Mouse (Mus musculus) embryo, embryonic 11 days (tissue): ENCODE measurements around the gene Scyl2.
"Not testable (repeated sequence)": the region's sequence is repeated elsewhere in the genome, so short reads cannot be mapped to it uniquely, and the experiment has no call there.

ENCODE experiments used
- DNase-seq: peaks from one replicate; pipeline ENCODE4 v3.0.0-alpha.2; 2015

Scyl2 gene

DNA sequence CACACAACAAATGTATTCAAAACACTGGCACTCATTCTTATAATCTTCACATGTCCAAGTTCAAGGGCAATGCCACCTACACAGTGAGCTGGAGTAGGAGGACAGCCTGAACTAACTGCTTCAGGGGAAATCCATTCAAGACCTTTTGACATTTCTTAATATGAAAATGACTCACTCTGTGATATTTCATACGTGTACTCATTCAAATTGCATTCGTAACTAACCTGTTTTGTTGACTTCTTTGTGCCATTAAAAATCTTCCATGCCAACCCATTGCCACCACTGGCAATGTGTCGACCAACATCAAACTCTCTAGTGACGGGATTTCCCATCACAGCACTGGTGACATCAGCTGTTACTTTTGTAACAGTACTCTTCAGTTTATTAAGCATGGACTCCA lies 8.0 kb downstream of the Scyl2 start:
- DNase-seq = no peak

DNA sequence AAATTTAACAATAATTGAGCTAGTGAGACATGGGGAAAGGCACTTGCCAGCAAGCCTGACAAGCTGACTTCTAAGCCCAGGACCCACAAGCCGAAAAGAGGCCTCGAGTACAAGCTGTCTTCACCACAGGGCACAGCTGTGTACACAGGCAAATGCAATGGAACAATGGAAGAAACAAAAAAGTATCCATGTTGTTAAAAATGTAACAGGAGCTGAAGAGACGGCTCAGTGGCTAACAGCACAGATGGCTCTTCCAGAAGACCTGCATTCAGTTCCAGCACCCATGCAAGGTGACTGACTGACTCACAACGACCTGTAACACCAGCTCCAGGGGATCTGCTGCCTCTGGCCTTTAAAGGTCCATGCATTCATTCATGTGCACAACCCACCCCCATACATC lies 9.5 kb downstream of the Scyl2 start:
- DNase-seq = no peak

DNA sequence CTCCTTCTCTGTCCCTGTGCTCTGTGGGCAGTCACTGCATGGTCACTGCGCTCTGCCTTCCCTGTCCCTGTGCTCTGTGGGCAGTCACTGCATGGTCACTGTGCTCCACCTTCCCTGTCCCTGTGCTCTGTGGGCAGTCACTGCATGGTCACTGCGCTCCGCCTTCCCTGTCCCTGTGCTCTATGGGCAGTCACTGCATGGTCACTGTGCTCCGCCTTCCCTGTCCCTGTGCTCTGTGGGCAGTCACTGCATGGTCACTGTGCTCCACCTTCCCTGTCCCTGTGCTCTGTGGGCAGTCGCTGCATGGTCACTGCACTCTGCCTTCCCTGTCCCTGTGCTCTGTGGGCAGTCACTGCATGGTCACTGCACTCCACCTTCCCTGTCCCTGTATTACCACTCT lies 15.7 kb downstream of the Scyl2 start:
- not testable (repeated sequence) for DNase-seq

DNA sequence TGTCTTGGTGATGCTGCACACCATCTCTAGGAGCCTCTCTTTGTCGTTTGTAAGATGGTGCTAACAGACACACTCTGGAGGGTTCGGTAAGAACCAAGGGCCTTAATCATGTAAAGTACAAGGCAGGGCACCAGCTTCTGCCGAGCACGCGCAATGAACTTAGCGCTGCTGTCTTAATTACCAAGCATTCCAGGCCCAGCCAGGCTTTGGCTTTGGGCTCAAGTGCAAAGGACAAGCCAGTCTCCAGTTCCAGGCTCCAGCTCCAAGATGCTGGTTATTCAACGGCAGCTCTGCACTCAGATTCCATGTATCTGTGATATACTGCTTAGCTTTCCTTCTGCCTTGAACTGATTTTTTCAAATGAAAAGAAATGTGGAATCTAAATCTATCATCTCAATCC lies 18.5 kb downstream of the Scyl2 start:
- DNase-seq = no peak

DNA sequence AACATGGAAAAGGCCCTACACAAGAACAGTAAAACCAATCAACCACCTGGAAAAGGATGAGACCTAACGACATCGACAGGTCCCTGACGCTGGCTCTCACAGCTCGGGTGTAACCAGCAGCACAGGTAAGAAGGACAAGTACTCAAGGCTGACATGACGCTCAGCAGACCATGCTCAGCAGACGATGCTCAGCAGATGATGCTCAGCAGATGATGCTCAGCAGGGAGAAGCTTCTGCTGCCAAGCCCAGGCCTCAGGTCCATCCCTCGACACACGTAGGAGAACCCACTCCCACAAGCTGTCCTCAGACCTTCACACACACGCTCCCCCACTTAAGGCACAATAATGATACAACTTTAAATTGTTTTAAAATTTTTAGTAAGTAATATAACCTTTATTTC lies 20.4 kb downstream of the Scyl2 start:
- DNase-seq = no peak

DNA sequence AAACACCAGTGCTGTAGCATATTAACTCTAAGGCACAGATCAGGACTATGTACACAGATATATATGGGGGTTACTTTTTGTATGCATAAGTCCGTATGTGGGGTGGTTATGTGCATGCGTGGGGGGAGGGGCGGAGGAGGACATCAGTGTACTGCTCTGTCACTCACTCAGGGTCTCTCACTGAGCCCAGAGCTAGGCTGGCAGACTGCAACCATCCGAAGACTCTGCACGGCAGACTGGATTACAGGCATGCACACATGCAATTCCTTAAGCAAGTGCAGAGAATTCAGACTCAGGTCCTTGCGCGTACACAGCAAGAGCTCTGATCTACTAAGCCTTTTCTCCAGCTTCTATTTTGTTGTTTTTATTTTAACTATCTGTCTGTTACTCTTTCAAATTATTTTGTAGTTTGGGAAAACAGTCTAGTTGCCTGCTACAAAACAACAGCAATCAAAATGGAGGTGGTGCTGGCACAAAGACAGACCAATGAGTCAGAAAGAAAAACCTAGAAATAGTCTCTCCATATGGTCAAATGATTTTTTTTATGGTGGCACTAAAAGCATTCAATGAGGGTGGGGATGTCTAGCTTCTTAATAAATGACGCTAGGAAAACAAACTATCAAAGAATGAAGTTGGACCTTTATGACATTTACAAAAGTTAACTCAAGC lies 21.0 kb downstream of the Scyl2 start:
- no peak for DNase-seq

DNA sequence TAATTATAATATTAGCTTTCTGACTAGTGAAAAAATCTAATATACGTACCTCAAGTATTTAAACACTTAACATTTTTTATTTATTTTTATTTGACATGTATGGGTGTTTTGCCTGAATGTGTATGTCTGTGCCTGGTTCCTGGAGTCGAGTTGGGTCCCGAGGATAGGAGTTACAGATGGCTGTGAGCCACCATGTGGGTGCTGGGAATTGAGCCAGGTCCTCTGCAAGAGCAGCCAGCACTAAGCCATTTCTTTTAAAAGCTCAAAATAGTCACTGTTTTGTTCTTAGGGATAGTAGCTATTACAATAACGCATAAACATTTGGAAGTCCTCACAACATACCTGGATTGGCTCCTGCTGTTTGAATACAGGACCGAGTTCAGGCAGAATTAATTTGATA lies 29.7 kb downstream of the Scyl2 start:
- no peak for DNase-seq

DNA sequence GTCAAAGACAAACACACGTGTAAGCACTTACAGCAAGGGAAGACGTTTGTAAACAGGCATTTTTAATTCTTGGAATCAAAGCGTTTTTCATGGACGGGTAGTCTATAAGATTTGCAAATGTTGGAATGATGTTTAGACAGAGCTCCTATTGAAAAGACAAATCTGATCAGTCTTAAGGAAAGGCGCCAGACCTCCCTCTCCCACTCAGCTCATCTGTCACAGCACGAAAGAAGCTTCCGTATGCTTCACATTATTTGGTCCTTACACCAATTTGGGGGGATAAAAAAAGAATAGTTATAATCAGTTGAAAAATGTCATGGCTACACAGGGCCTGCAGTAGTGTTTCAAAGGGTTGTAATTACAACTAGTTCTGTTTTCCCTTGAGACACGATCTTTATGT lies 33.2 kb downstream of the Scyl2 start:
- no peak for DNase-seq

DNA sequence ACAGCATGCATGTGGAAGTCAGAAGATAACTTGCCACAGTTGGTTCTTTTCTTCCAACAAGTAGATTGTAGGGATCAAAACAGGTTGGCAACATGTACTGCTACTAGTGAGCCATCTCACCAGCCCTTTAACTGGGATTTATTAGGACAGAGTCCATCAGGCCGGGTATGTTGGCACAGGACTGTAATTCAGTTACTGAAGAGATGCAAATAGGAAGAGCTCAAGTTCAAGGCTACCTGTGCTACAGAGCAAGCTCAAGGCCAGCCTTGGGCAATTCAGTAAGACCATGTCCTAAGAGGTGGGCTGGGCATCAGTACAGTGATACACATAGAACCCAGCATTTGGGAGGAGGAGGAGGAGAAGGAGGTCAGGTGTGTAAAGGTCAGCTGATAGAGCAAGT lies 34.4 kb downstream of the Scyl2 start:
- no peak for DNase-seq

DNA sequence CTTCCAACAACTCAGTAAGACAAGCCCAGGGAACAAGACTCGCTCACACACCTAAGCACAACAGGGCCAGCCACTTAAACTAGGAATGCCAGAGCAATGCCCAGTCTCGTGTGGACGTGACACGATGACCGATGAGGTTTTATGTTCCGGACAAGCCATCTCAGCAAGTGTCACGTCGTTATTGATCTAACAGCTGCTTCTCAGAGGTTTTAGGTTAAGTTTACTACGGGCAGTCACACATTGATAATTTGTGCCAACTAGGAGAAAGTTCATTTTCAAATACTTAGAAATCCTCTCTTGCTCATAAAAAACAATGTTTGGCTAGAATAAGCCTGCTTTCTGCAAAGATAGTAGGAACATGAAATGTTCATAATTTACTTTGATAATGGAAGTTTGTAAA lies 39.2 kb downstream of the Scyl2 start:
- DNase-seq = no peak

DNA sequence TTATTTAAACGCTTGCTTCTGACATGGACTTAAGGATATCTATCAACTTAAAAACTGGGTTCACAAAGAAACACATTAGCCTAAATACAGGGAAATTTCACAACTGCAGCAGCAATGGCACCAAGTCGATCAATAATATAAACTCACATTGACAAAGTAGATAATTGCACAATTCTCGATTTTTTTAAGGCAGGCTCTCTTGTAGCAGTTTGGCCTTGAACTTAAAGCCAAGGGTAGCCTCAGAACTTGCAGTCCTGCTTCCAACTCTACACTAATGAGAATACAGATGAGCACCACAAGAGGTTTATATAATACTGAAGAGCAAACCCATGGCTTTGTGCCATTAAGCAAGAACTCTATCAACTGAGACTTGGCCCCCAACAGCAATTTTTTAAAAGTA lies 49.1 kb downstream of the Scyl2 start:
- no peak for DNase-seq

DNA sequence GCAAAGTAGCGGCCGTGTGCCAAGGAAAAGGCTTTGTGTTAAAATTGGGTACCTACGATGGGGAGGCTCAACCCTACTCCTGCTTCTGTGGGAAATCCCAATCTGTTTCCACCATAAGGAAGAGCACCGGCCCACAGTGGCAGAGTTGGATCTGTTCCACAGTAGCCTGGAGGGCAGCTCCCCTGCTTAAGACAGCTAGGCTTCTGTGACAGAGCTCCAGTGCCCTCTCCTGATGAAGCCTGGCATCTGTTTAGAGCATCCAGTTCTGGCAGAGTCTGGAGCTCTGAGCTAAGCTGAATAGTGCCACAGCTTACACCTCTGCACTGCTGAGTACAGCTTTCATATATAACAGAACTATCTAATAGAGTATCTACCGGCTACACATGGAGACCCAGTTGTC lies 51.1 kb downstream of the Scyl2 start:
- peak; percentile 9 for DNase-seq

DNA sequence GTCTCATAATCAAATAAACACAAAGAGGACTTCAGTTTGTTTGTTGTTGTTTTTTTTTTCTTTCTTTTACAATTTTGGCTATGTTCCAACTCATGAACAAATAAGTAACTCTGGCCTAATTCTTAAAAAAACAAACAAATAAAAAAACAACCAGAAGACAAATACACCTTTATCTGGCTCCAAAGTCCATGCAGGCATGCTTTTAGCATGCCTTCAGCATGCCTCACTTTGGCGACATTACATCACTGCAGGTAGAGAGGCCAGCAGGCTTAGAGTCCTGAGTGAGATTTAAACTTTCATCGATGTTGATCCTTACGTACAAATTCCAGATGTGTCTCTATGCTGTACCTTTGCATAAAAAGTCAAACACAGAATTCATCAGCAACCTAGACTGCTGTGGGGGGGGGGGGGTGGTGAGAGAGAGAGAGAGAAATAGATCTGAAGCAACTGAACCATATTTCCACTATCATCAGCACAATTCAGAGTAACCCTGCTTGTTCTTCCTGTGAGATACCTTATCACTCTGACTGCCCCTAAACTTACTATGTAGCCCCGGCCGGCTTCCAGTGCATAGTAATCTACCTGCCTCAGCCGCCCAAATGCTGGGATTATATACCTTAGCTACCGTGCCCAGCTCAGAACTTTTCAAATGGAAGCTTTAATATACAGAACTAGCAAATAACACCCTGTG lies 52.2 kb downstream of the Scyl2 start:
- DNase-seq = no peak

DNA sequence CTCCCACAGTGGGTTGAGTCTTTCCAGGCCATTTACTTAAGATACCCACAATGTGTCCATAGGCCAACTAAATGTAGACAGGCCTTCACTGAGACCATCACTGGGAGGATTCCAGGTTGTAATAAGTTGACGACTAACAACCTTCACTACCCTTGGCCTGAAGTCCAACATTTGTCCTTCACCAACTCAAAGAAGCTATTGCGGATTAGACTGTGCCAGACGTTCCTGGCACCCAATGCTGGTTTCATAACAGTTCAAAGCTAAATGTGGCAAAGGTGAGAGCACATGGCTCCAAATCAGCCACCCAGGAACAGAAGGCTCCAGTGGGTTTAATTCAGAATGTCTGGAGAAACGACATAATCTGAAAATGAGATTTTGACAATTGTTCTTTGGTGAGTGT lies 53.0 kb downstream of the Scyl2 start:
- DNase-seq = no peak

DNA sequence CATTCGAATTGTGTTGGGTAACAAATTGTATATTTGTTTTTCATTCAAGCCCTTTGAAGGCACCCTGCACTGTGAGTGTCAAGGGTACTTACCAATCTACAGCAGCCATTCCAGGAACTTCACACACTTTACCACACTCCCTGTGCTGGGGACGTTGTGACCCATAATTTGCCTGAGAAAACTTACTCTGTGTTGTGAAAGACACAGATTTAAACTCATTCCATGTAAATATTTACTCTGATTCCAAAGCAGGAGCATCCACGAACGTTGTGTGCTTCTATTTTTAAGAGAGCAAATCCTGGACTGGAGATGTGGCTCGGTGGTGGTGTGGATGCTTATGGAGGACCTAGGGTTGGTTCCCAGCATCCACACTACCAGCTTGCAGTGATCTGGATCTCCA lies 54.3 kb downstream of the Scyl2 start:
- no peak for DNase-seq

DNA sequence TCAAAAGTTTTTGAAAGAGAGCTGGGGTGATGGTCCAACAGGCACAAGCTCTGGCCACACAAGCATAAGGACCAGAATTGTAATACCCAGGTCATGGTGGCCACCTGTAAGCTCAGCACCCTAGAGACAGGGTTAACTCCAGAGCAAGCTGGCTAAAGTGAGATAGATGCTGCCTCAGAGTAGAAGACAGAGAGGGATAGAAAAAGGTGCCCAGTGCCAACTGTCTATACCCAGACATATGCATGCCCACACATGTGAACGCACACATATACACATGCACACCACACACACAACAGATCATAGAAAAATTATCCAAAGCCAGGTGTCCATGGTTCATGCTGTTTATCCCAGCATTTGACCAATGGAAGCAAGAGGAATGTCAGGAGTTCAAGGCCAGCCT lies 55.5 kb downstream of the Scyl2 start:
- DNase-seq = no peak

DNA sequence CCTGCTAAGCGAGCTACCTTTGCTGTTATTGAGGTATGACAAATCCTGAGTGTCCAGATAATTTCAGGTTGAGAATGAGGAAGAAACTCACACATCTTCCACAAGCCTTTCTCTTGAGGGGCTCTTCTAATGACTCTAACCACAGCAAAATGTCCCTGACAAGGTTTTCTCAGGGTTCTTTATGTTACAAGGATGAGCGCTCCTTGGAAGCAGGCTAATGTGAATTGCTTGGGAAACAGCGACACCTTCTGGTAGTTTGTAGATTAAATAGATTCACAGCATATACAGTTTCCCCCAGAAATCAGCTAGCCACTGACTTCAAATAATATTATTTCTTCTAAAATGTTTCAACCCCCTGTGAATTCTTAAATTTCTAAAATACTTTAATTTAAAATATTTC lies 56.0 kb downstream of the Scyl2 start:
- DNase-seq = peak; percentile 84

DNA sequence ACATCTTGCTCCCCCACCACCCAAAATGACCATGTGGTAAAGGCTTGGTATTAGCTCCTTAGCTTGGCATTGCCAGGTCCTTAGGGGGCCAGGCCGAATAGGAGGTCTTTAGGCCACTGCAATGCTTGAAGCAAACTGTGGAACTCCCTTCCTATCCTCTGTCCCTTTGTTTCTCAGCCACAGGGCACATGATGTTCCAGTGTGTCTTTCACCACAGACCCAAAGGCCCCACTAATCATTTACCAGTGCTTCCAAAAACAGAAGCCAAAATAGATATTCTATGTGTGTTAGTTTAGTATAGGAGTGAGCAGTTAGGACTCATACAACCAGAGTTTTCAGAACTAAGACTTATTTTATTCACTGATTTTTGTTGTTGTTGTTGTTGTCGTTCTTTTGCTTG lies 59.4 kb downstream of the Scyl2 start:
- DNase-seq = no peak

DNA sequence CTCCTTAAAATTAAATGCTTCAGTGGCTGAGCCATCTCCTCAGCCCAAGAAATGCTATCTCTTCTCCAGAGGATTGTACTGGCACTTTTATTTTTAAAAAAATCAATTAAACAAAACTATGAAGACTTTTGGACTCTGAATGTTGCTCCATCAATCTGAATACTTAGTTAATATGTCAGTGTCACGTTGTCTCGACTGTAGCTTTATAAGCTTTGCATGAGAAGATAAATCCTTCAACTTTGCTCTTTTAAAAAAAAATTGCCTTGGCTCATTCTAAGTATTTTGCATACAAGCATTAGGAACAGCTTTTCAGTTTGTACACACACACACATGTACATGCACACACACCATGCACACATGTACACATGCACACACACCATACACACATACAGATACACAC lies 61.9 kb downstream of the Scyl2 start:
- no peak for DNase-seq

DNA sequence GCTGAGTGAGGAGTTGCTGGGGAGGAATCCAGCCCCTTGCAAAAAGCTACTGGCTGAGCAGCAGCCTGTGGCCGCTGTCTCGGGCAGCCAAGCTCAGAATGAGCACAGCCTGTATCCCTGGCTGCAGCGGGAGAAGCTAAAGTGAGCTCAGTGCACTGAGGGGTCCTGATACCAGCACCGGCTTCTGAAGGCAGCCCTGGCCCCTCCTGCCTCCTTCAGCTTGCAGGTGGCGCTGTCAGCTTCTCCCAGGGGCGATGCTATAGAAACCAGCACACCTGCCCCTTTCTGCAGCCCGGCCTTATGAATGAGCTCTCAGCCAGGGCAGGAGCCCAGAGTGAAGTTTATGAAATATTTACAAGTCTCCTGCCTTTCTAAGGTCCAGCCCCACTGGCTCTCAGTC lies 65.0 kb downstream of the Scyl2 start, which contains the start of gene Slc17a8:
Gene Slc17a8, minus strand, starts transcription at position 125 of the 400 bp plus-strand sequence.
- peak; percentile 16 for DNase-seq

DNA sequence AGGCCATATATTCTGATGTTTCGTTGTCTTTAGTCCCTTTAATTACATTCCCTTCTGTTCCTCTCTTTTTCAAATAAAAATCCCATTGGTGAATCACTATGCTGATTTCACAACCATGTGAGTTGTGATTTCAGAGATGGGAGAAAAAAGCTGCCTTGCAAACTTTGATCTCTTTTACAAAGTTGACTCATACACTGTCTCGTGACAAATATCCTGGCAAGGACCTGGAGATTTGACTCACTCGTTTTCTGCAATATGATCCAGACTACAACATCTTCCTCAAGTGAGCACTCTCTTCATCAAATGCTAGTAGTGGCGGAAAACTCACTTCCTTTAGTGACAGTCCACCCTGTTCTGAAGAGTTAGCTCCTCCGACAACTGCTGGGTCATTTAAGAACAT lies 86.8 kb downstream of the Scyl2 start:
- no peak for DNase-seq

DNA sequence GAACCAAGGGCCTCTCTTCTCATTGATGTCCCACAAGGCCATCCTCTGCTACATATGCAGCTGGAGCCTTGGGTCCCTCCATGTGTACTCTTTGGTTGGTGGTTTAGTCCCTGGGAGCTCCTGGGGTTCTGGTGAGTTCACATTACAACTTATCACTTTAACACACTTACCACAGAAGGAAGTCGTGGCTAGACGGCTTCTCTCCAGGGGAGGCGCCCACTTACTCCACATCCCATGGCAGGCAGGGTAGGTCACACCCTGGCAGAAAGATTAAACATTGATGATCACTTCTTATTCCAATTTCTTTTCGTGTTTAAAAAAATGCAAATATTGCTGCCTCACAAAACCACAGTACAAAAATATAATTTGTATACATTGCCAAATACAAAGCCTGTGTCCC lies 88.8 kb downstream of the Scyl2 start:
- no peak for DNase-seq

DNA sequence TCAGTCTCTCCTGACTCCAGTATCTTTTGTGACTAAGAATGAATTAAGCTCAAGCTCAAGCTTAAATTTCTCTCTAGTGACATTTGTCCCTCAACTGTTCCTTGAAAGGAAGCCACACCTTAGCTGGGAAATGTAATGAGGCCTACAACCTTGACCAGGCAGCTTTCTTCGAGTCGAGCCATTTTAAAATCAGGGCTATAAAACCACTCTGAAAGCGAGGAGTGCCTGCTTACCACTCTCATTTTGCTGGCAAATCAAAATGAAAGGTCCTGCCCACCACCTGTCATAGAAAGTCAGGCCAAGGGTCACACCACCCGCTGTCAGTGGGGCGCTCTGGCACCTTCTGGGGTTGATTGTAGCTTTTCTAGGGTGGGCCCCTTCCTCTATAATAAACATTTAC lies 90.2 kb downstream of the Scyl2 start:
- DNase-seq = no peak

DNA sequence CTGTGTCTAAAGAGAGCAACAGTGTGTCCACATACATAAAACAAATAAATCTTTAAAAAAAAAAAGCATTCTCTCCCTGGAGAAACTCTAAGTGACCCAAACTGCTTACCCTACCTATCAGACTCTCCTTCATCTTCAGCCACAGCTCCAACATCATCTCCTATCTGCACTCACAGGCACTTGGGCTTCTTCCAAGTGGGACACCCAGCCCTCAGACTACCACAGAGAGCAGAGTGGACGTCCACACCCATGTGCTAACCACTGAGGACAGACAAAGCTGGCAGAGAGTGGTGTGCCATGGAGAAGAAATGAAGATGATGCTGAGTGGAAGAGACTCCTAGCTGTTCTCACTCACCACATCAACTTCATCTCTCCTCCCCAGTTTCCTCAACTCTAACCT lies 90.6 kb downstream of the Scyl2 start:
- DNase-seq = no peak

DNA sequence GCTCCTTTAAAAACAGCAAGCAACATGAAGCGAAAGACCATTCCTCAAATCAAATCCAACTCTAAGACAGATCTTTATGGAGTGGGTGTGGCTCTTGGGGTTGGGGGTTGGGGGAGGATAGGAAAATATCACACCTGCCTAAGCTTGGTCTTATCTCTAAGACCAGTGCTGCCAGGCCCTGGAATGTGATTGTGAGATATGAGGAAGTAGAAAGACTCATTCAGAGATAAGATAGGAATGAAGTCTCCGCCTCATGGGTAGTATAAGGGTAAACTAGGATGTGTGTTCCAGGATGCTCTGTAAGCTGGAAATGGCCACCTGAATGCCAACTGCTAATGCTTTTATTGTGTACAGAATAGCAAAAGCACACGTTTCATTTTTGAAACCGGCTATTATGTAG lies 91.8 kb downstream of the Scyl2 start:
- DNase-seq = no peak
